Mouse (Mus musculus) liver (tissue): ENCODE data around the gene Itgb5.
A peak's percentile ranks its signal among the peaks of the same experiment; 100 is the strongest.

ENCODE experiments used
- DNase-seq: peaks from one replicate; pipeline ENCODE4 v3.0.0-alpha.2; 2020; ENCODE audit warnings: mixed read lengths

Gene Itgb5

GRCm38 (mm10) chr16:33829301-33829831 lies at the start of gene Itgb5:
Gene Itgb5, plus strand, starts transcription at chr16:33829665.
- peak; percentile 64 for DNase-seq

- DNase-seq, result peak; percentile 23
These were observed 47.4 kb upstream of the Itgb5 start for GRCm38 (mm10) chr16:33781789-33782728.

- no peak for DNase-seq
These were observed 46.8 kb upstream of the Itgb5 start for GRCm38 (mm10) chr16:33782729-33783091.

DNA sequence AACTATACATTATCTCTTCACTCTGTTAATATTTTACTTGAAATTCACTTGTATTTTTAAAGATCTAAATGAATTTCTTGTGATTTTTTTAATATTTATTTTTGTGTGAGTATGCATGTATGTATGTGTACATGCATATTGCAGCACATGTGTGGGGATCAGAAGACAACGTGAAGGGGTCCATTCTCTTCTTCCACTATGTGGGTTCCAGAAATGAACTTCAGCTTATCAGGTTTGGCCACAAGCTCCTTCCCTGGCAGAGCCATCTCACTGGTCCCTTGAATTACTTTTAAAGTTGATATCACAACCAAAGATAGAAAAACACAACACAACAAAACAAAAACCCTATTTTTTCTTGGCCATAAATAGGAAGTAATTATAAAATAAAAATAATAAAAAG lies 44.9 kb upstream of the Itgb5 start:
- DNase-seq, result no peak

DNA sequence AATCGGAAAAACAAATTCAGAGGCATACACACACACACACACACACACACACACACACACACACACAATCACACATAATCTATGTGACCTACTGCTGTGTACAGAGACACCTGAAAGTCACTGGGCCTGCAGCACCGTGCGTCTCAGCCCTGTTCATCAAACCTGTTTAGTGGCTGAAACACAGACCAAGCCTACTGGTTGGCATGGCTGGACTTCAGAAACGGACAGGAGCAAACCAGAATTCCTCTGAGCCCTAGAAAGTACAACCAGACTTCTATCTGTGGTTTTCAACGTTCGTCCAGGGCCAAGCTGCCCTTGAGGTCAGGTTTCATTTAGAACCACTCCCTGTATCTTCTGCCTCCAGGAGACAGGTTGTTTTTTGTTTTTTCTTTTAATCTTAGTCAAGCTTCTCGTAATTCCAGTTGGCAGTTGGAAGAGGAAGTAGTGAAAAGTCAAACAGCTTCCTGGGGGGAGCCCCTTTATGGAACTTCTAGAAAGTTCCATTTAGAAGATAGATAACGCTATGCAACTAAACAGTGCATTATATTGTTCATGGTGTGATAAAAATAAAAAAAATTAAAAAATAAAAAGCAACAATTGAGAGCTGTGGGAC lies 44.3 kb upstream of the Itgb5 start:
- DNase-seq, result no peak

DNA sequence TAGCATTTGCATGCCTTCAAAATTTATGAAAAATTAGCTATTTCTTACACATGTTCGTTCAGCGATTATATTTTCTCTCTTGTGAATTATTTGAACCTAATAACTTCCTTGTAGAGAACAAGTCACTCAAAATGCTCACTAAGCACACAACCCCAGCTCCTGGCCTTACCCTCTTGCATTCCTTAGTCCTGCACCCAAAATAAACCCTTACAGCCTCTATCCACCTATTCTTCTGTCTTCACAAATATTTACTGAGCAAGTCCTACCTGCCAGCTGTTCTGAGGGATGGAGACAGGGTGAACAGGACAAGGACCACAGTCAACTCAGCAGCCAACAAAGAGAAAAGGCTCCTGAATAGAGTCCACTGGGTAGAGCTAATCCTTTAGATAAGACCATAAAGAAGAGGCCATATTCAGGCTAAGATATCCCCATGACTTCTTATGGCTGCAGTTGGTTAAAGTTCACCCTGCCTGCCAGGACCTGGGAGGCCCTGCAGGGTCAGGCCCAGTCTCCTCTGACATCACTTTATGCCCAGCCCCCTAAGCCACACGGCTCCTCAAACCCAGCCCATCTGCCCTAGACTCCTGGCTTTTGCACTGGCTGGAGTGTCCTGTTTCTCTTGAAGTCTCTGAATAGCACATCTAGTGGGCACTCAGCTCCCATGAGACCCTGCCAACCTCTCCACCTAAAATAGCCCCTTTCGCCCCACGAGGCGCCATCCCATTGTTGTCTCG lies 42.6 kb upstream of the Itgb5 start:
- peak; percentile 29 for DNase-seq

DNA sequence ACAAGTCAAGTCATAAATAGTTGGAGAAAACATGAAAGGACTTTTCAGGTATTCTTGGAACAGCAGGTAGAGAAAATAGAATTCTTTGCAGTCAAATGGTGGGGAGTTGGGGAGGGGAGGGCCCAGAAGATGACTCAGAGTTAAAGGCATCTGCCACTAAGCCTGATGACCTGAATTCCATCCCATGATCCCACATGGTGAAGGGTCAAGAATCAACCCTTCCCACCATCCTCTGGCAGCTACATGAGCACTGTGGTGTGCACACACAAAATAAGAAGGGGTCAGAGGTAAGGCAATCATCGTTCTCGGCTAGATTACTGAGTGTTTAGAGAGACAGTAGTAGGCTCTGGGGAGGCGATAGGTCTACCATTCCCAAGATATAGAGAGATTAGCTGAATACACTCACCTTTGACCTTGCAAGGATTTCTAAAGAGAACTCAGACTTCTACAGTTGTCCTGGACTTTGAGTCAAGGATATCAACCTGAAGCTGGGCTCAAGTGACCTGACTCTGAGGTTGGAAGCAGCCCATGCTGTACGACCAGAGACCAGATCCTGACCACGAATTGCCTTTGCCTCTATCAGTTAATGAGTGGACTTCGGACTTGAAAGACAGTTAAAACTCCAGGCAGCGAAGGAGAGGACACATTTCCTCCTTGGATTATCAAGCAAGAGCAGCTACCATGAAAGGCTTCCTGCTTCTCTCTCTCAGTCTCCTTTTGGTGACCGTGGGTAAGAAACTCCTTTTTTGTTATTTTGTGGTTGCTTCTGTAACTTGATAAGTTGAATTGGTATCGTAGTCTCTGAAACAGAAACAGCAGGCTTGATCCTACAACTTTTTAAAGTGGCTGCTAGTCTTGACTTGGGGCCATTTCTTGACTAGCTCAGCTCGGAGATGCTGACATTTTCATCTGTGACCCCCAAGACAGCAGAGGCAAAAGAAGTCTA lies 35.3 kb upstream of the Itgb5 start, which contains the start of gene Muc13:
Gene Muc13 (plus strand): TSS at position 192 of the 946 bp plus-strand sequence.
- DNase-seq, result no peak

DNA sequence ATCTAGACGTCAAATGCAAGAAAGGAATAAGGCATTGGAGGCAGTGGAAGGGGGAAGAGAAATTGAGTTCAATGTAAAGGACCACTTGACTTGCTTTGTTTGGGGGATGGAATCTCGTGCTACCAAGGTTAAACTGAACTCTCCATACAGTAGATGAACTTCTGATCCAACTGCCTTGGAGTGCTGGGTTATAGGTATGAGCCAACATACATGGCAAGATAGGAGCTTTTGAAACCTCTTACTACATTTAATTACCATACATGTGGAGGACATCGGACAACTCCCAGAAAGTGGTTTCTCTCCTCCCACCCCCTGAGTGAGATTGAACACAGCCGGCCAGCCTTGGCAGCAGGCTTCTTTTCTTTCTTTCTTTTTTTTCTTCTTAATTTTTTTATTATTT lies 34.4 kb upstream of the Itgb5 start:
- no peak for DNase-seq

DNA sequence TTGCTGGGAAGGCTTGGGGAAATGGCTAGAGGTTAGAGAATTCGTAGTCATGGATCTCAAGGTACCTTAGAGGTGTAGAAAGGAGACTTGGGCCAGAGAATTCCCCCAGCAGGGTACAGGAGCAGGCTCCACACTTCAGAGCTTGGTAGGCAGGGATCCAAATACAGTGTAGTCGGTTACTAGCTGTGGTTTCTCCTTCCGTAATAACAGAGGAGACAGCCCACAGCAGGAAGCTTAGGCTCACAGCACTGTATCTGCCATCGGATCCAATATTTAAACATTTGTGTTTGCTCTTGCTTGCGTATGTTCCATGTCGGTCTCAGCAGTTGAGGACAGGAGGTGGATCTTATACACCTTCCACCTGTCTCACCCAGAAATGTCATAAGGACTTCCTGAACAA lies 33.6 kb upstream of the Itgb5 start:
- no peak for DNase-seq

DNA sequence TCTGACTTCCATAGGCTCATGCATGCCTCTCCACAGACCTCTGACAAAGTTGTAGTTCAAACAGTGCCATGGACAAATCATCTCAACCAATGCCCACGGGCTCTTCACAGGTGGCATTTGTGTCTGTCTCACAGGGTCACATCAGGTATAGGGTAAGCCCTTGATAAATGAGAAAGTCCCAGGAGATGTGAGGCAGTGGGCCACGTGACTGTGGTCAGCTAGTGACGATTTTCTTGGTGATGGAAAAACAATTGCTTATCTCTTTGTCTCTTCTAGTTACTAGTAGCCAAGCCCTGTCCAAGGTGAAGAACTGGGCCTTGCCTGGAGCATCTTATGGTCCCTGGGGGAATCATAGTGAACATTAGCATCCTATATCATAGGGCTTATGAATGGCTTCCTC lies 32.7 kb upstream of the Itgb5 start:
- DNase-seq, result no peak

DNA sequence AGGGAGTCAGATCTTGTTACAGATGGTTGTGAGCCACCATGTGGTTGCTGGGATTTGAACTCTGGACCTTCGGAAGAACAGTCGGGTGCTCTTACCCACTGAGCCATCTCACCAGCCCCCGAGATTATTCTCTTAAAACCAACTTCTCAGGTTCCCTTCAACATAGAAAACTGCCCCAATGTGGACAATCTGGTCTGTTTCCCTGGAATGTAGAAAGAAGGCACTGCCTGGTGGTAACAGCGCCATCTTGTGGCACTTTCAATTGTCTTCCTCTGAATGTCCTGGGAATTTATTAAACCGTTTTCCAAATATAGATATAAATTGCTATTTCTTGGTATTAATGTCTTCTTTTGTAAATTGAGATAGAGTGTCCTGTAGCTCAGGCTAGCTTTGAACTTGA lies 31.6 kb upstream of the Itgb5 start:
- DNase-seq, result peak; percentile 47

DNA sequence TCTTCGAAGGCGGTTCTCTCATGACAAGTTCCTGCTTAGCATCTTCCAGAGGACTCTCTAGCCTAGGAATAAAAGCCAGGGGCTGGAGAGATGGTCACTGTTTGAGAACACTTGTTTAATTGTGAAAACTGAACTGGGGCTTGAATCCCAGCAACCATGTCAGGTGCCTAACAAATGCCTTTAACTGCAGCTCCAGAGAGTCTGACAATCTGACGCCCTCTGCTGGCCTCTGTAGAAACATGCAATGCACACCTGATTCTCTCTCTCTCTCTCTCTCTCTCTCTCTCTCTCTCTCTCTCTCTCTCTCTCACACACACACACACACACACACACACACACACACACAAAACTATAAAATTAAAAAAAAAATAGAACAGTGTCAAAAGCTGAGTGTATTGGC lies 19.5 kb upstream of the Itgb5 start:
- DNase-seq, result no peak

GRCm38 (mm10) chr16:33818413-33819165 lies 10.9 kb upstream of the Itgb5 start:
- no peak for DNase-seq

- DNase-seq, result peak; percentile 74
These were observed 8.9 kb upstream of the Itgb5 start for GRCm38 (mm10) chr16:33820269-33821178.

DNA sequence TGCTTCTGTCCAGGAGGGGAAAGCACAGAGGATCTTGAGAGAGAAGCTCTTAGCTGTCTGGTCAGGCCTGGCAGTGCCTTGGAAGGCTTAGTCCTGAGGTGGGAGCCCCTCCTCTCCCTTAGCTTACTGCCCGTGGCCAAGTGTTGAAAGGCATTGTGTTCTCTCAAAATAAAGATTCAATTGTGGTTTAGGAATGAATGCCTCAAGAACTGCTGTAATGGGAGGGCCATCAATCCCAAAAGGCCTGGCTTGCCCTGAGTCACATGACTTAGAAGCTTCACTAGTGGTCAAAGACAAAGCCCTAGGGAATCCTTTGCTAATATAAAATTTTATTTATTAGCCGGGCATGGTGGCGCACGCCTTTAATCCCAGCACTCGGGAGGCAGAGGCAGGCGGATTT lies 4.9 kb upstream of the Itgb5 start:
- no peak for DNase-seq

DNA sequence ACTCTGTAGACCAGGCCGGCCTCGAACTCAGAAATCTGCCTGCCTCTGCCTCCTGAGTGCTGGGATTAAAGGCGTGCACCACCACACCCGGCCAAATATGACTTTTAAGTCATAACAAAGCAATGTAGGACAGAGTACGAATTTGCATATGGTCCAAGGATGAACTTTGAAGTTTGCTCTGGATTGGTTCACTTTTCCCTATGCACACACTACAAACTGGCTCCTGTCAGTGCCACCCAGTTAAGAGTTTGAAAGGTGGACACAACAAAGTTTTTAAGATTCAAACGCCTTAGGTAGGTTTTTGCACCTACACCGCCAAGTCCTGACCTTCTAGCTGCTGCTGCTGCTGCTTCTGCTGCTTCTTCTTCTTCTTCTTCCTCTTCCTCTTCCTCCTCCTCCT lies 969 bp upstream of the Itgb5 start:
- DNase-seq, result no peak

DNA sequence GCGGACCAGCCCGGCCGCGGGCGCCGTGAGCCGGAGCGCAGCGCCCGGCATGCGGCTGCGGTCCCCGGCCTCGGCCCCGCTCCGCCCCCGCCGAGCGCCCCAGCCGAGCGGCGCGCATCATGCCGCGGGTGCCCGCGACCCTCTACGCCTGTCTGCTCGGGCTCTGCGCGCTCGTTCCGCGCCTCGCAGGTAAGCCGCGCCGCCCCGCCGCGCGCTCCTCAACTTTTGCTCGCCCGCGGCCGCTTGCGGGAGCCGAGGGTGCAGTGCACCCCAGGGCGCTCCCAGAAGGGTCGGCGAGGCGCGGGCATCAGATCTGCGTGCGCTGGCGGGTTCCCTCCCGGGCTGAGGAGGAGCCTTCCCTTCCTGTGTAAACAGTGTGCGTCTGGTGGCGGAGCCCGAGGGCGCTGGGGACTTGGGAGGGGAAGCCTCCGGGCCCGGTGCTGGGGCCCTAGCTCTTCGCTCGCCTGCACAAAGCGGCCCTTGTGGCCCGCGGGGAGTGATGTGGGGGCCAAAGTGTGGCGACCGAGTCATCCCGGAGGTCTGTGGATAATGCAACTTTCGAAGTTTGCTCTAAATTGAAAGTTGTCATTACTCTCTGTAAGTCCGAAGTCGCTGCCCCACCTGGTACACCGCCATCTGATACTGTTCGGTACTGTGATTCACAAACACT lies 512 bp downstream of the Itgb5 start:
- peak; percentile 29 for DNase-seq

- no peak for DNase-seq
These were observed 1.1 kb downstream of the Itgb5 start for GRCm38 (mm10) chr16:33830512-33831105.

DNA sequence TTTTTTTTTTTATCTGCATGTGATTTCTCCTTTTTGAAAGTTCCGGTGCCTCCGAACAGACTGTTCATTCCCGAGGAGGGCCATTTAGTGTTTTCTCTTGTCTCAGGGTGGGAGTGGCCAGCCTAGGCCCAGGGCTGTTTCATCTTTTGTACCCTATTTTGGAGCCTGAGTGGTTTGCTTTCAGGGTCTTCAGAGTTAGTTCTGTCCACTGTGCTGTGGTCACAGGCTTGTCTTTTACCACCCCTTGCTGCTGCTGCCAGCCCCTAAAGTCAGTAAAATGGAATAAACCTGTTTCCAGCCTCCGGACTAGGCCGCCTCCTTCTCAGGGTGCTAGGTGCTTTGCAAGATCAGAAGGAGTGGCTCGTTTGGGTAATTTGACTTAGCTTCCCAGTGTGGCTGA lies 2.6 kb downstream of the Itgb5 start:
- DNase-seq, result no peak
